Mouse (Mus musculus) megakaryocyte-erythroid progenitor cell, adult 5-6 weeks (primary cell): ENCODE results near the gene Gm4353. TPM values are rescaled to one million over a fixed set of nuclear protein-coding genes. Genes with fewer than 3 reads are reported as not detected.
A peak's percentile ranks its signal among the peaks of the same experiment; 100 is the strongest.

Source experiments
- ATAC-seq: replicated peaks from 2 replicates; pipeline ENCODE4 v1.8.0; 2016; ENCODE audit warnings: mild to moderate bottlenecking, inconsistent platforms; ENCODE audit not compliant: severe bottlenecking, poor library complexity, low FRiP score, low TSS enrichment
- total RNA-seq, 2 experiments: library from RNA; stranded (forward) in 1 of 2; stranded (reverse) in 1 of 2; fragments of 200-1000, 215-1000 nt in 1 of 2; fragments of >200 nt in 1 of 2; fragmentation: Nextera tagmentation in 1 of 2; gene quantifications; 2 replicates each; pipeline ENCODE4 v1.2.3; 2014 to 2017

Gm4353 gene
- 2.1 TPM in 1 of 2 replicates, not detected in the other for total RNA-seq (2014; fragmentation: Nextera tagmentation)
- 1.3 and 4.0 TPM in 2 replicates for total RNA-seq (2017)

DNA sequence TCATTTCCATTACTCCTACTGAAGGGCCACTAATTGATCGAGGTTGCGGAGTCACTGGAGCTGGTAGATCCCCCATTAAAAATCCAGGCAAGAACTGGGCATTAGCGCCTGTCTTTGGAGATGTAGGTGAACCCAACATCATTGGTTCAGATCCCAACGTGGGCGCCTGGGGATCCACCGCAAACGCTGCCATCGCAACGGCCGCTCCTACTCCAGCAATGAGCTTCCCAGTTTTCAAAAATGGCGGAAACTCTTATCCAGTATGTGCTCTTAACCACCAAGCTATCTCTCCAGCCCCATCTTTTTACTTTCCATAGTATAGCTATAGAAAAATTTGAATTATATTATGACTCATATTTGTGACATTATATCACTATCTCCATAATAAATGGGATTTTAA, at the start of gene Gm4353:
Gene Gm4353, minus strand, starts transcription at position 270 of the 400 bp plus-strand sequence.
- peak; percentile 82 for ATAC-seq

GRCm38 (mm10) chr7:116132078-116132477, 47.6 kb upstream of the Gm4353 start:
- peak; percentile 72 for ATAC-seq

DNA sequence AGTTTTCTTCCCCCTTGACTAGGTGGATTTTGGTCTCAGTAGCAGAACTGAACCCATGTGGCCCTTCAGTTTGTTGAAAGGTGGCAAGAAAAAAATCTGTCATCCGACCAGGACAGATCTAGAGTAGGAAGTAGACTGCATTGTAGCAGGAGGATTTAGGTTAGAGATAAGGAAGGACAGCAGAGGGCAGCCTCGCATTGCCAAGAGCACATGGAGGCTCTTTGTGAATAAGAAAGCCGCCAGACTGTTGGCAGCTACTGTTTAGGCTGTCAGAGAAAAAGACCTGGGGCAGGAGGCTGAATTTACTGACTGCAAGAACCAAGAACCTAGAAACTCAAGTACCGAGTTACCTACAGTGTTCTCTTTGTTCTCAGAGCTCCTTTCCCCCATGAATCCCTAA, 47.0 kb upstream of the Gm4353 start:
- ATAC-seq, result peak; percentile 35; the same call in 1 of the 2 replicates

- no peak for ATAC-seq
Measured at GRCm38 (mm10) chr7:116129374-116129773, 44.9 kb upstream of the Gm4353 start.

GRCm38 (mm10) chr7:116128286-116128685, 43.9 kb upstream of the Gm4353 start:
- no peak for ATAC-seq

DNA sequence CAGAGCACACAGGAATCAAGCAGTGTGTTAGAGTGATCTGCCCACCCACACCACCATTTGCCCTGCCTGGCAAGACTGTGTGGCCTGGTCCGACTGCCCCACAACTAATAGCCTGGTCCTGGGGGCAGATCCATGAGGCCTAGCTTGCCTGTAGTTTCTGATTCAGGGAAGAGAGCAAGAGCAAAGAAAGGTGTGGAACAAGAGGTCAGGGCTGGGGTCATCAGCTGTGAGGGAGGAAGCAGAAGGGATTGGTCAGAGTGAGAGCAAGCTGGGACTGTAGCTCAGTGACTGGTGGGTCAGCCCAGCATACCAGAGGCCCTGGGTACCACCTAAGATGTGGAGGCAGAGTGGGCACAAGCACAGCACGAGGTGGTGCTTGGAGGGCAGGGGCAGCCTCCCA, 42.6 kb upstream of the Gm4353 start:
- no peak for ATAC-seq

GRCm38 (mm10) chr7:116125671-116126070, 41.2 kb upstream of the Gm4353 start:
- ATAC-seq, result no peak

- ATAC-seq, result no peak
Measured at GRCm38 (mm10) chr7:116124057-116124456, 39.6 kb upstream of the Gm4353 start.

GRCm38 (mm10) chr7:116123597-116123985, 39.2 kb upstream of the Gm4353 start:
- no peak for ATAC-seq

DNA sequence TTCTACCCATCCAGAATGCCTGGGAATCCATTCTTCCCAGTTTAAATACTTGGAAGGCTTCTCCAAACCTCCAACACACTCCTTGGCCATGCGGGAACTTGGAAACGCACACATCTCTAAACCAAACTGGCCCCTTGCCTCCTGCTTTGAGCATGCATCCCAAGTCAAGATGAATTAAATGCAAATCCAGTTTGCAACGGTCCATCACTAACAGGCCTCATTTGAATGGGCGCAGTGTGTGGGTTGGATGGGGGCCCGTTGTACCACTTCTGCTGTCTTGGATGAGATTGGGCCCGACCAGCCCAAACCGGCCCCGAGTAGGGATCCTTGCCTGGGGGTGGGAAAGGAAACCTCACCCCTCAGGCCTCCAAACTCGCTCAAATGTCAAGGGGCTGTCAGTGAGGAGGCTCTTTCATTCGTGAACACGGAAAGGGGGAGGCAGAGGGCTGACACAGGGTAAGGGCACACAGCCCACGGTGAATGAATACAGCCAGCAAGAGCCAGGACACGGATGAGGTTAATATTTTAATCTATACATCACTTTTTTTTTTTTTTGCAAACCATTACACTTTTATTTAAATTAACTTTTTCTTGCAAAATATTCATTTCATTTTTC, 38.7 kb upstream of the Gm4353 start:
- ATAC-seq, result no peak

DNA sequence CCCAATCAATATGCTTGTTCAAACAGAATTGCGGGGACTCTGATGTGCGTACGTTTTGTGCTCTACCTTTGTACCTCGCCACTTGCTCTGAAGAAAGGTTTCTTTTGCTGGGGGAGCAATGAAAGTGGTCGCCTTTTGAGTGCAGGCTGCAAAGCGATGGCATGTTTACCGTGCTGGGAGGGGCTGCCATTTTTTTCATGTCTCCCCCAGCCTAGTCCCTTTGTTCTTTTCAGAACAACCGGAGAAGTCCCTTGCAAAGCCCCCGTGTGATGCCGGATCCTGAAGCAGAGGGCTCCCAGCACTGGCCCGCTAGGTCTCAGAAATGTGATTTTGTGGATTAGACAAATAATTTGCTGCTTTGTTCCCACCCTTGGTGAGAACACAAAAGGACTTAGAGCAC, 36.8 kb upstream of the Gm4353 start:
- ATAC-seq, result no peak

GRCm38 (mm10) chr7:116120737-116121136, 36.3 kb upstream of the Gm4353 start:
- no peak for ATAC-seq

DNA sequence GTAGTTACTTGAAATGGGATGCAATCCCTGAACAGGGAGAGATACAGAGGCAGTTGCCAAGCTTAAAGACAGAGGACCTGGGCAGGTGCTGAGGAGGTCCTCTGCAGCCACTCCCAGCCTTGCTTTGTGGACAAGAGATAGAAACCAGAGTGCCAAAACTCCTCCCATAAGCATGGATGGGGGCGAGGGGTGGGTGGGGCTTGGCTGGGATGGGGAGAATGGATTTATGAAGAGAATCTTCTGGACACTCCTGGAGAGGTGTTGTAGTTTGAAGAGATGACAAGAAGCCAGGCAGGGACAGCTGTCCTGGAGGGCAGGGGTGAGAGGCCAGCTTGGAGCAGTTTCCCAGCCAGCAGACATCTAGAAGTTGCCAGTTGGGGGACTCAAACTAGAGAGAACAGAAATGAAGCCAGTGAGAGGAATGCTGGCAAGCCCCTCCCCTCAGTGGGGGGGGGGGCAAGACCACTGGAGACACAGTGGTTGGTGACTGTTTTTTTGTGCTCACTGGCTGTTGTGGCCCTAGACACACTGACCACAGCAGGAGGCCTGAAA, 34.9 kb upstream of the Gm4353 start:
- no peak for ATAC-seq

- ATAC-seq, result no peak
Measured at GRCm38 (mm10) chr7:116115991-116116390, 31.6 kb upstream of the Gm4353 start.

- no peak for ATAC-seq
Measured at GRCm38 (mm10) chr7:116115216-116115930, 30.9 kb upstream of the Gm4353 start.

- ATAC-seq, result no peak
Measured at GRCm38 (mm10) chr7:116111546-116111945, 27.1 kb upstream of the Gm4353 start.

- no peak for ATAC-seq
Measured at GRCm38 (mm10) chr7:116110661-116111060, 26.2 kb upstream of the Gm4353 start.

DNA sequence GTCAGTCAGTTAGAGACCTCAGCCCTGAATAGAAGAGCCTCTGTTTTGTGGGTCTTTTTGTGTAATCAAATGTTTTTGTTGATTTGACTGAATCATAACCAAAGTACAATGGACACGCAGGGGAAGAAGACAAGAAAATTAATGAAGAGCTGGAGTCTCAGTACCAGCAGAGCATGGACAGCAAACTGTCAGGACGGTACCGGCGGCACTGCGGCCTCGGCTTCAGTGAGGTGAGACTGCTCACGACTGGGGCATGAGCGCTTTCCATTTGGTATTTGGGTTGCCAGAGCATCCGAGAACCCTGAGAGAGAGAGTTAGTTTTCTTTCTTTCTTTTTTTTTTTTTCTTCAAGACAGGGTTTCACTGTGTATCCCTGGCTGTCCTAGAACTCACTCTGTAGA, 18.7 kb upstream of the Gm4353 start:
- no peak for ATAC-seq

DNA sequence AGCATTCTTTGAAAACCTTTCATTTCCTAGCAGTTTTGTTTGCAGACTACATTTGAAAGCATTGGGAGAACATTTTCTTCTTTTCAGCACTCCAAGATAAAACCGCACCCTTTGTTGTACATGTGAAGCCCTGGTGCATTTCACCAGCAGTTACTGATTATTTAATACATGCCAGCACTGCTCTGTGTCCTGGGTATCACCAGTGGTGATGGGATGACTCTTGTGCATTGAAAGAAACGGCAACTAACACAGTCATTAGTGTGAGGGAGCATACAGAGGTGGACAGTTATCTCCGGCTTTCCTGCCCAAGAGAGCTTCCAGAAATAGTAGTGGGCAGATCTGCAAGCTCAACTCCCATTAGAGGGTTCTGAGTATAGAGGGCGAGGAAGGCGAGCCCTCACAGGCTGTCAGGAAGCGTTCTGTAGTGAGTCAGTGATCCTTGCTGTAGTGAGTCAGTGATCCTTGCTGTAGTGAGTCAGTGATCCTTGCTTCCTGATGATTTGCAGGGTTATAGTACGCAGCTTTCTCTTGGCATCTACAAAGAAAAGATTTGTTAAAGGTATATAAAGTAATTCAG, 15.6 kb upstream of the Gm4353 start:
- no peak for ATAC-seq

GRCm38 (mm10) chr7:116093466-116093850, 9.0 kb upstream of the Gm4353 start:
- ATAC-seq, result peak; percentile 73
